Mouse (Mus musculus) G1E (cell line): ENCODE results near the gene Dab1. TPM values are rescaled to one million over a fixed set of nuclear protein-coding genes. Genes with fewer than 3 reads are reported as not detected.

ENCODE experiments used
- ATAC-seq: 2 replicates; pipeline ENCODE4 v1.8.0; 2016; ENCODE audit warnings: mild to moderate bottlenecking; ENCODE audit not compliant: insufficient number of reproducible peaks, poor library complexity, low FRiP score, severe bottlenecking; ENCODE audit errors: extremely low read depth
- DNase-seq: peaks from one replicate; pipeline ENCODE4 v3.0.0; 2012; ENCODE audit warnings: low spot score
- H3K27me3 ChIP-seq: 2 replicates; pipeline ENCODE4 v1.6.1; 2012; ENCODE audit warnings: mild to moderate bottlenecking, low read length, inconsistent platforms; ENCODE audit not compliant: insufficient read depth
- H3K36me3 ChIP-seq: replicated peaks from 2 replicates; pipeline ENCODE3; 2012; ENCODE audit warnings: mild to moderate bottlenecking, inconsistent platforms
- H3K4me1 ChIP-seq: 2 replicates; pipeline ENCODE4 v1.6.1; 2012; ENCODE audit warnings: low read depth, low read length, inconsistent platforms, mixed read lengths; ENCODE audit not compliant: insufficient read depth
- H3K4me3 ChIP-seq: 2 replicates; pipeline ENCODE4 v1.5.1; 2012; ENCODE audit warnings: low read depth, mild to moderate bottlenecking, inconsistent platforms, low read length, moderate library complexity, mixed read lengths
- H3K9me3 ChIP-seq: replicated peaks from 2 replicates; pipeline ENCODE4 v1.6.1; 2012; ENCODE audit warnings: inconsistent platforms
- CTCF ChIP-seq: IDR thresholded peaks from 2 replicates; pipeline ENCODE4 v1.5.1; 2012; ENCODE audit warnings: low read depth, low read length, inconsistent platforms, mixed read lengths
- GATA1 ChIP-seq: IDR thresholded peaks from 2 replicates; pipeline ENCODE4 v1.6.1; 2012; ENCODE audit warnings: borderline replicate concordance, low read length, inconsistent platforms, mixed read lengths
- GATA2 ChIP-seq: IDR thresholded peaks from 2 replicates; pipeline ENCODE4 v1.6.1; 2012; ENCODE audit warnings: low read depth, low read length, inconsistent platforms, borderline replicate concordance
- POLR2AphosphoS5 ChIP-seq: IDR thresholded peaks from 2 replicates; pipeline ENCODE4 v1.6.1; 2012; ENCODE audit warnings: low read depth, low read length, inconsistent platforms; ENCODE audit not compliant: insufficient replicate concordance
- TAL1 ChIP-seq: conservative IDR thresholded peaks from 2 replicates; pipeline ENCODE4 v1.6.1; 2012; ENCODE audit warnings: low read depth, low read length, inconsistent platforms, mixed read lengths
- polyA plus RNA-seq: library from polyadenylated mRNA; stranded (reverse); fragments of >175 nt; gene quantifications from 2 replicates; pipeline ENCODE4 v1.2.3, GENCODE M21; 2012
- total RNA-seq, 2 experiments: library from RNA; stranded (forward) in 1 of 2; stranded (reverse) in 1 of 2; fragments of 200-1000 nt in 1 of 2; fragments of >200 nt in 1 of 2; fragmentation: Nextera tagmentation in 1 of 2; gene quantifications; 2 replicates each; pipeline ENCODE4 v1.2.3; 2014 to 2017

Dab1 gene
- total and polyA plus RNA-seq, 3 experiments, result 0.16 TPM; not detected in 2

- ATAC-seq (no peak), DNase-seq (no peak)
- H3K4me1 ChIP-seq, result no peaks in the 10 kb centered on the region
- TF ChIP-seq GATA1 (no peak), GATA2 (no peak), CTCF (no peak), TAL1 (no peak)
- no peaks in the 10 kb centered on the region for H3K27me3 ChIP-seq
- peaks cover 18% of the 10 kb centered on the region for H3K9me3 ChIP-seq
- no peaks in the 10 kb centered on the region for H3K36me3 ChIP-seq
- H3K4me3 ChIP-seq, result no peak overlapping the region
These were observed 416.9 kb downstream of the Dab1 start for GRCm38 (mm10) chr4:104036091-104036490.

- no peak for ATAC-seq
- H3K9me3 ChIP-seq, result peaks cover 15% of the 10 kb centered on the region
- no peaks in the 10 kb centered on the region for H3K27me3 ChIP-seq
- TF ChIP-seq GATA2 (no peak), POLR2AphosphoS5 (no peak), TAL1 (no peak), CTCF (no peak), GATA1 (no peak)
- H3K4me3 ChIP-seq, result no peak overlapping the region
- H3K4me1 ChIP-seq, result no peaks in the 10 kb centered on the region
- H3K36me3 ChIP-seq, result no peaks in the 10 kb centered on the region
- DNase-seq, result no peak
These were observed 420.4 kb downstream of the Dab1 start for GRCm38 (mm10) chr4:104039588-104039987.

GRCm38 (mm10) chr4:104043441-104043840 is 424.3 kb downstream of the Dab1 start:
- DNase-seq, result no peak
- H3K36me3 ChIP-seq, result no peaks in the 10 kb centered on the region
- H3K4me1 ChIP-seq, result no peaks in the 10 kb centered on the region
- no peak for ATAC-seq
- H3K9me3 ChIP-seq, result peaks cover 12% of the 10 kb centered on the region
- TF ChIP-seq GATA1 (no peak), POLR2AphosphoS5 (no peak), TAL1 (no peak), CTCF (no peak)
- no peak overlapping the region for H3K4me3 ChIP-seq
- H3K27me3 ChIP-seq, result no peaks in the 10 kb centered on the region

DNA sequence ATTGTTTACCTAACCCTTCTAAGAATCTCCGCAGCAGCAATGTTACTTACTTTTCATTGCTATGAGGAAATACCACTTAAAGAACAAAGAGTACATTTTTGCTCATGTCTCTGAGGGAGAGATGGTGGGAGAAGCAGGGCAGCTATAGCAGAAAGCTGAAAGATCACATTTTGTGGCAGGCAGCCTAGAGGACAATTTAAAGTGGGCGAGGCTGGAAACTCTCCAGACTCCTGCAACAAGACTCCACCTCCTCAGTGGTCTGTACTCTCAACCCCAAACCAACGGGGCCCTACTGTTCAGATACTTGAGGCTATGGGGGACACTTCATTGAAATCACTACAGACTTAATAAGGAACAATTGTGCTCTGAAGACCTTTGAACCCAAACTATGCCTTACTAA is 425.5 kb downstream of the Dab1 start:
- ATAC-seq (no peak), DNase-seq (no peak)
- Histone ChIP-seq H3K36me3 (no peaks in the 10 kb centered on the region), H3K4me1 (no peaks in the 10 kb centered on the region), H3K27me3 (no peaks in the 10 kb centered on the region), H3K4me3 (no peak overlapping the region), H3K9me3 (peaks cover 8% of the 10 kb centered on the region)
- TF ChIP-seq GATA1, result no peak
- no peak for TF ChIP-seq CTCF
- no peak for TF ChIP-seq TAL1
- no peak for TF ChIP-seq GATA2
- TF ChIP-seq POLR2AphosphoS5, result no peak

GRCm38 (mm10) chr4:104047966-104048804 is 429.0 kb downstream of the Dab1 start:
- no peaks in the 10 kb centered on the region for H3K27me3 ChIP-seq
- H3K36me3 ChIP-seq, result no peaks in the 10 kb centered on the region
- ATAC-seq, result no peak
- no peaks in the 10 kb centered on the region for H3K4me1 ChIP-seq
- H3K9me3 ChIP-seq, result peaks cover 10% of the 10 kb centered on the region; the same call in 1 of the 2 replicates
- TF ChIP-seq CTCF (no peak), GATA2 (no peak), GATA1 (no peak), POLR2AphosphoS5 (no peak), TAL1 (no peak)
- H3K4me3 ChIP-seq, result no peak overlapping the region
- no peak for DNase-seq

DNA sequence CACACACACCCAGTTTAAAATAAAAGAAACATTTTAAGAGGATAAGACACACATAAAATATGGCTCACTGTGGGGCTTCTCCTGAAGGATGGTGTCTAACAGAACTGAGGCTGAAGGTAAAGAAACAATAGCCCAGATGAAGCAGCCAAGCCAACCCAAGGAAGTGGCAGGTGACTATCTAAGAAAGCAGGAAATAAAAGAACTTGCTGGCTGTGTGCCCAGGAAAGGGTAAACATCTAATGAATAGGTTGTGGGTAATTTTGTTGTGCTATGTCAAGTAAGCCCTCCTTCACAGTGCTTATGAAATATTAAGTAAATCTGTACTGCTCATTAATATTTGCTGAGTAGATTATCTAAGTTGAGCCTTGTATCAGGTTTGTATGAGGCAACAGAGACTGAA is 438.0 kb downstream of the Dab1 start:
- Histone ChIP-seq H3K4me3 (no peak overlapping the region), H3K9me3 (peaks cover 30% of the 10 kb centered on the region), H3K27me3 (no peaks in the 10 kb centered on the region), H3K4me1 (no peaks in the 10 kb centered on the region), H3K36me3 (no peaks in the 10 kb centered on the region)
- TF ChIP-seq TAL1 (no peak), GATA2 (no peak), CTCF (no peak), GATA1 (no peak), POLR2AphosphoS5 (no peak)
- DNase-seq, result no peak
- ATAC-seq, result no peak

DNA sequence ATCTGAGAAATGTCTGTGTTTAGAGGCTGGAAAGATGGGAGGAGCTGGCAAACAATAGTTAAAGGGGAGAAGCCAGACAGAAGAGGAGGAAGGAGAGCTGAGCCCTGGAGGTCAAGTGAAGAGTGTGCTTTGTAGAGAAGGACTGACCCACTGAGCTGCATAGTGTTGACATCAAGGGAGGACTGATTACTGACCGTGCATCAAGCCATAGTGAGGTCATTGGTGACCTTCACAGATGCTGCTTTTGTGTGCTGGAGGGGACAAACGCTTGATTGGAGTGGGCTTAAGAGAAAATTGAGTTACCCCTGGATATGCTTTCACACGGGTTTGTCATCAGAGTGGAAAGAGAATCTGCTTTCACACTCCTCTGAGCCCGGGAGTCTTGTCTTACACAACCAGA is 440.4 kb downstream of the Dab1 start:
- no peaks in the 10 kb centered on the region for H3K27me3 ChIP-seq
- DNase-seq, result no peak
- TF ChIP-seq CTCF (no peak), TAL1 (no peak), POLR2AphosphoS5 (no peak), GATA2 (no peak), GATA1 (no peak)
- H3K36me3 ChIP-seq, result no peaks in the 10 kb centered on the region
- H3K4me1 ChIP-seq, result no peaks in the 10 kb centered on the region
- peaks cover 42% of the 10 kb centered on the region for H3K9me3 ChIP-seq
- no peak overlapping the region for H3K4me3 ChIP-seq
- no peak for ATAC-seq
